In the genomic region with DNA sequence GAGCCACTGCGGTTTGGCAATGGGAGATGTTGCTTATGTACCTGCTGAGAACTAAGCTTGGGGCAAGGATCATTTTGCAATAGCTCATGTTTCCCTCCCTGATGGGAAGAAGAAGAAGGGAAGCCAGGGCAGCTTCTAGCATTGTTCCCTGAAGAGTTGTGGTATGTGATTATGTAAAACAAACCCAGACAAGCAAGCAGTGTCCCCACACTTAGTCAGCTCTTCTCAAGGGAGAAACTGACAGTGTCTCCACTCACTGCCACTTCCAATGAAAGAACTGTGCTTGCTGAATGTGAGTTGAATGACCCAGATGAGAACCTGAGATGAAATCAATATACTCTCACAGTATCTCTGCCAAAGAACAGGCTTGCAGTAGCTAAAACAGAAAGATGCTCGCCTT, we compare ENCODE assay signal across 22 mouse cellular contexts.
"Had no signal": no experiment of that assay in that cellular context is flagged by ENCODE, and none has a peak within 500 bp of the region (broad histone marks: within the 10 kb centered on the region; RNA-seq: fewer than 3 reads in every experiment).

No protein-coding gene starts in this region.

- H3K4me2 ChIP-seq: limb, embryonic 12.5 days; limb, embryonic 15.5 days; liver, embryonic 12.5 days; liver, embryonic 15.5 days; midbrain, embryonic 12.5 days; neural tube, embryonic 13.5 days had no signal

- H3K9ac ChIP-seq: limb, embryonic 12.5 days; limb, embryonic 15.5 days; liver, embryonic 12.5 days; liver, embryonic 15.5 days; midbrain, embryonic 12.5 days; neural tube, embryonic 13.5 days had no signal

- H3K36me3 ChIP-seq: limb, embryonic 12.5 days; limb, embryonic 15.5 days; liver, embryonic 12.5 days; liver, embryonic 15.5 days; midbrain, embryonic 12.5 days; neural tube, embryonic 13.5 days had no signal

- H3K27ac ChIP-seq: kidney, postnatal 0 days; limb, embryonic 12.5 days; limb, embryonic 15.5 days; liver, embryonic 12.5 days; liver, embryonic 15.5 days; midbrain, embryonic 12.5 days; neural tube, embryonic 13.5 days; stomach, postnatal 0 days had no signal

- H3K27me3 ChIP-seq: limb, embryonic 12.5 days; limb, embryonic 15.5 days; liver, embryonic 12.5 days; liver, embryonic 15.5 days; midbrain, embryonic 12.5 days; neural tube, embryonic 13.5 days had no signal

- H3K9me3 ChIP-seq: limb, embryonic 12.5 days; limb, embryonic 15.5 days; liver, embryonic 12.5 days; liver, embryonic 15.5 days; midbrain, embryonic 12.5 days; neural tube, embryonic 13.5 days had no signal

- DNase-seq: kidney, adult 2 months; kidney, postnatal 25 days; left cerebral cortex, postnatal 4 days; lung, adult 2 months; lung, postnatal 14 days; lung, postnatal 4 days; right cerebral cortex, adult 18-20 months; right cerebral cortex, postnatal 14 days; right cerebral cortex, postnatal 4 days; thymus, adult 2 months; thymus, postnatal 14 days; thymus, postnatal 4 days had no signal

- H3K4me1 ChIP-seq: limb, embryonic 12.5 days; limb, embryonic 15.5 days; liver, embryonic 12.5 days; liver, embryonic 15.5 days; midbrain, embryonic 12.5 days; neural tube, embryonic 13.5 days had no signal

- ATAC-seq: liver, embryonic 12.5 days; midbrain, embryonic 16.5 days had no signal

- H3K4me3 ChIP-seq: limb, embryonic 12.5 days; limb, embryonic 15.5 days; liver, embryonic 12.5 days; liver, embryonic 15.5 days; midbrain, embryonic 12.5 days; myocyte; neural tube, embryonic 13.5 days had no signal
